In the genomic region with DNA sequence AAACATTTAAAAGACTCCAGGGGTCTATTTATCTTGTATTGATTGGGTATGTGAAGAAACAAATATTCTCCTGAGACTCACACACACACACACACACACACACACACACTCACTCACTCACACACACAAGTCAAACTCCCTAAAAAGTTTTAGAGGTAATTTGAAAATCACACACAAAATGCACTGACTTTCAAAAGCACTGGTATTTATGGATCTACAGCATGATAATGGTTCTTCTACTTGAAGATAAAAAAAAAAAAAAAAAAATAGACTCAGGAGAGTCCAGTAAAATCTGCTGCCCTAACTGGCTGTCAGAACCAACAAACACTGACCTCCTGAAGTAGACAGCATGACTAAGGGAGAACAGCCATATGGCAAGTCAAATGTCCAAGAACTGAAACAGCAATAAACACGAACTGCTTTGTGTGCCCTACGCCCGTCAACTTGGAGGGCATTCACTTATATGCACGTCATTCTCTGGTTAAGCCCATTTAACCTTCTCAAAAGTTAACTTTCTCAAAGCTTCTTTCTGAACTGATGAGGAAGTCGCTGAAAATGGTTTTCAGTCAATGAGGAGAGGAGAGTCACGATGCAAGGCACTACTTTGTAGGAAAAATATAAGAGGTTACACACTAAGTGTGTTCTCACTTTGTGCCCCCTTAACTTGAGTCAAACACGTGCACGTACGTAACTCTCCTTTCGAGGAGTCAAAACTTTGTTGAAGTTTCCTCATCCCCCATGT, we compare ENCODE assay signal across 8 mouse cellular contexts. TPM values are rescaled to one million over a fixed set of nuclear protein-coding genes. Genes with fewer than 3 reads are reported as not detected.
A peak's percentile ranks its signal among the peaks of the same experiment; 100 is the strongest.
DNase-seq lines count a peak whose midpoint lies in the region; ATAC-seq and TF ChIP-seq lines count a peak whose summit lies in the region.

No protein-coding gene starts in this region.

- H3K27me3 ChIP-seq in kidney, postnatal 0 days (ENCODE audit: insufficient read depth, low read length): no peaks in the 10 kb centered on the region
- H3K27me3 ChIP-seq in hindbrain, embryonic 12.5 days: no peaks in the 10 kb centered on the region
- no peaks in the 10 kb centered on the region for H3K27me3 ChIP-seq in midbrain, embryonic 14.5 days (ENCODE audit: control insufficient read depth, insufficient read depth, low read length)

- WGBS in kidney, postnatal 0 days: 22% methylated on average over 10 of the region's 10 CpGs
- WGBS in hindbrain, embryonic 12.5 days: 63% methylated on average over 10 of the region's 10 CpGs
- WGBS in midbrain, embryonic 14.5 days: 62% methylated on average over 10 of the region's 10 CpGs

- H3K27ac ChIP-seq in kidney, postnatal 0 days: peak overlapping the region; percentile 67; the same call in 1 of the 2 replicates
- H3K27ac ChIP-seq in hindbrain, embryonic 12.5 days: no peak overlapping the region
- H3K27ac ChIP-seq in midbrain, embryonic 14.5 days (replicated peaks; ENCODE audit: low read depth, low read length): no peak overlapping the region

- H3K36me3 ChIP-seq in kidney, postnatal 0 days (ENCODE audit: insufficient read depth, low read length): no peaks in the 10 kb centered on the region
- H3K36me3 ChIP-seq in hindbrain, embryonic 12.5 days: no peaks in the 10 kb centered on the region
- no peaks in the 10 kb centered on the region for H3K36me3 ChIP-seq in midbrain, embryonic 14.5 days (ENCODE audit: control insufficient read depth, insufficient read depth, low read length)

- peak overlapping the region; percentile 82 for H3K9ac ChIP-seq in kidney, postnatal 0 days (ENCODE audit: low read depth, low read length)
- peak overlapping the region; percentile 69; the same call in 1 of the 2 replicates for H3K9ac ChIP-seq in hindbrain, embryonic 12.5 days
- peak overlapping the region; percentile 80 for H3K9ac ChIP-seq in midbrain, embryonic 14.5 days (replicated peaks; ENCODE audit: low read length)

- peak overlapping the region; percentile 95 for H3K4me2 ChIP-seq in kidney, postnatal 0 days (ENCODE audit: low read length)
- peak overlapping the region; percentile 83 for H3K4me2 ChIP-seq in hindbrain, embryonic 12.5 days (replicated peaks)
- H3K4me2 ChIP-seq in midbrain, embryonic 14.5 days (ENCODE audit: low read length): peak overlapping the region; percentile 88

- peak overlapping the region; percentile 87 for H3K4me3 ChIP-seq in kidney, postnatal 0 days (replicated peaks; ENCODE audit: low read depth, low read length)
- H3K4me3 ChIP-seq in hindbrain, embryonic 12.5 days: peak overlapping the region; percentile 61
- peak overlapping the region; percentile 75 for H3K4me3 ChIP-seq in midbrain, embryonic 14.5 days (replicated peaks; ENCODE audit: low read depth, low read length)

- H3K9me3 ChIP-seq in kidney, postnatal 0 days (replicated peaks; ENCODE audit: low read length): no peaks in the 10 kb centered on the region
- no peaks in the 10 kb centered on the region for H3K9me3 ChIP-seq in hindbrain, embryonic 12.5 days (replicated peaks)
- no peaks in the 10 kb centered on the region for H3K9me3 ChIP-seq in midbrain, embryonic 14.5 days (ENCODE audit: control insufficient read depth, low read length)

- ATAC-seq in kidney, postnatal 0 days (replicated peaks; ENCODE audit: low FRiP score, low read depth): no peak
- no peak for ATAC-seq in hindbrain, embryonic 12.5 days (ENCODE audit: low FRiP score)
- ATAC-seq in midbrain, embryonic 14.5 days (ENCODE audit: low FRiP score, low TSS enrichment): no peak

- no peak for TF ChIP-seq CTCF in kidney, postnatal 0 days (IDR thresholded peaks at IDR 0.05; ENCODE audit: low read depth)

- H3K4me1 ChIP-seq in kidney, postnatal 0 days (replicated peaks; ENCODE audit: insufficient read depth, low read length): peaks cover 5% of the 10 kb centered on the region; the same call in 1 of the 2 replicates
- H3K4me1 ChIP-seq in hindbrain, embryonic 12.5 days: peaks cover 10% of the 10 kb centered on the region
- H3K4me1 ChIP-seq in midbrain, embryonic 14.5 days (ENCODE audit: control insufficient read depth, insufficient read depth, low read length): peaks cover 15% of the 10 kb centered on the region

- DNase-seq in kidney, postnatal 0 days (ENCODE audit: low spot score): no peak
- DNase-seq in kidney, adult 18-20 months: no peak
- DNase-seq in T-cell, adult 2 months (ENCODE audit: low spot score): peak; percentile 11
- DNase-seq in midbrain, embryonic 14.5 days: peak; percentile 8
- no peak for DNase-seq in gastrocnemius, postnatal 25 days
- no peak for DNase-seq in left cerebral cortex, adult 18-20 months (ENCODE audit: low spot score in 2 of 2)
- no peak for DNase-seq in thymus, adult 18-20 months

RNA-seq across cellular contexts. Expression of a gene that starts 1.0 kb away (rescaled TPM):
- polyA plus RNA-seq in kidney, postnatal 0 days (2015; fragmentation: Nextera tagmentation; extraction: Ambion mirVana): 18.9 and 21.8 TPM in 2 replicates
- 8.9 and 9.7 TPM in 2 replicates for polyA plus RNA-seq in hindbrain, embryonic 12.5 days (2016; fragmentation: Nextera tagmentation; extraction: Ambion mirVana)
- polyA plus RNA-seq in midbrain, embryonic 14.5 days (2014; fragmentation: Nextera tagmentation; extraction: Ambion mirVana): 3.7 and 4.1 TPM in 2 replicates
- total RNA-seq in gastrocnemius, postnatal 25 days (2021): 10 to 100 TPM; 24.1 to 32.0 TPM
- total RNA-seq in left cerebral cortex, adult 18-20 months (2021): 10 to 100 TPM; 15.0 to 18.1 TPM

Comparison
In these comparisons a context has a peak if more than half of its experiments do, and no peak if none do; other contexts are left out.
1. DNase-seq: peak in T-cell, adult 2 months (single experiment) and midbrain, embryonic 14.5 days (single experiment); none in kidney, postnatal 0 days (single experiment), kidney, adult 18-20 months (single experiment), gastrocnemius, postnatal 25 days (single experiment), left cerebral cortex, adult 18-20 months (0 of 2) and thymus, adult 18-20 months (0 of 2).
2. Peak in every context shown above with its lines, with median percentiles within 50 percentile points of each other: H3K4me2 ChIP-seq, H3K4me3 ChIP-seq and H3K9ac ChIP-seq.